Mouse (Mus musculus): ENCODE measurements at regions not wholly inside any gene's neighbourhood (a gene's known extent, or its start where the extent isn't known, plus 50 kb on each side); places are given as distances from the start of the nearest gene placed in this dataset.
A peak's percentile ranks its signal among the peaks of the same experiment; 100 is the strongest.

DNA sequence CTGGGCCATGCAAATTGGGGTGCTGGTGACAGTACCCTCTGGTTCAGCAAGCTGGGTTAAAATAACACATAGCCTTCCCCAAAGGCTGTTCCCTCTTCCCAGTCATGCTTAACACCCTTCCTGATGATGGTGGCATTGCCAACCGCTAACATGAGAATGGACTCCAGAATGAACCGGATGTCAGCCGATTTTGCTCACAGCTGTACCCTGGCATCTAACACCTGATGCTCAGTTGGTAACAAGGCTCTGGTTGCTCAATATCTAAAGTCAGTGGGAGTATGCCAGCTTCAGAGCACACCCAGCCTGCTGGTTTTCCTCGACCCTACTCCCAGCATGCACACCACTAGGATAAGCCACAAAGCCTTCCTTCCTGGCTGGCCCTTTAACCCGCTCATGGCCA lies 164.6 kb upstream of the Nfe2l3 start:
- Histone ChIP-seq H3K27me3 (replicated peaks) (no peaks in the 10 kb centered on the region), H3K9ac (ENCODE audit: insufficient read depth, low read depth) (no peak overlapping the region), H3K4me3 (replicated peaks in 1 of 3; ENCODE audit: low read depth in 2 of 3, low read length in 2 of 3, poor library complexity in 1 of 3) (no peak overlapping the region), H3K36me3 (replicated peaks in 1 of 2; ENCODE audit: control insufficient read depth in 1 of 2, insufficient read depth in 1 of 2, low read length in 1 of 2) (peaks cover 0 to 37% of the 10 kb centered on the region in 2 experiments), H3K79me2 (replicated peaks; ENCODE audit: control insufficient read depth, extremely low read depth, insufficient read depth, poor library complexity, severe bottlenecking) (peaks cover 17% of the 10 kb centered on the region), H3K4me1 (ENCODE audit: control insufficient read depth in 1 of 2, insufficient read depth in 2 of 2) (peaks cover 9 to 35% of the 10 kb centered on the region in 2 experiments), H3K4me2 (ENCODE audit: insufficient read depth, low read depth, poor library complexity, severe bottlenecking) (no peak overlapping the region), H3K27ac (ENCODE audit: insufficient read depth, low read depth) (no peak overlapping the region), H3K9me3 (replicated peaks; ENCODE audit: low read length) (peaks cover 12% of the 10 kb centered on the region)
- TF ChIP-seq TBP (conservative IDR thresholded peaks at IDR 0.05; ENCODE audit: low read depth, low read length) (no peak), POLR2A (IDR thresholded peaks at IDR 0.05; ENCODE audit: low read depth, low read length) (peak; percentile 45), BHLHE40 (IDR thresholded peaks at IDR 0.05; ENCODE audit: low read depth, low read length) (no peak), CHD2 (IDR thresholded peaks at IDR 0.05; ENCODE audit: low read length) (0 out of 2 replicates have a peak, but pooled peaks have one; percentile 27), UBTF (IDR thresholded peaks at IDR 0.05; ENCODE audit: low read depth, low read length) (no peak), RCOR1 (conservative IDR thresholded peaks at IDR 0.05; ENCODE audit: low read depth, low read length) (no peak), ZMIZ1 (IDR thresholded peaks at IDR 0.05; ENCODE audit: low read depth, low read length) (peak; percentile 57; the same call in 1 of the 2 replicates), POLR2AphosphoS2 (IDR thresholded peaks at IDR 0.05; ENCODE audit: low read depth, low read length) (0 out of 2 replicates have a peak, but pooled peaks have one; percentile 21), MAZ (IDR thresholded peaks at IDR 0.05; ENCODE audit: low read depth, low read length) (no peak)
- DNase-seq (ENCODE audit: extremely low read depth): no peak
- in situ Hi-C loops (cut with MboI; ENCODE audit: low pct_ligation_motif_present, low pct_unique_long_range_greater_than_20kb, low sequenced_read_pairs) (no loop called here), dilution Hi-C loops (cut with MboI; ENCODE audit: extremely low pct_ligation_motif_present, extremely low pct_unique_long_range_greater_than_20kb, low sequenced_read_pairs) (no loop called here)

GRCm38 (mm10) chr6:51268931-51269330 lies 163.5 kb upstream of the Nfe2l3 start:
- in situ Hi-C loops (cut with MboI; ENCODE audit: low pct_ligation_motif_present, low pct_unique_long_range_greater_than_20kb, low sequenced_read_pairs): no loop called here
- Histone ChIP-seq H3K79me2 (replicated peaks; ENCODE audit: control insufficient read depth, extremely low read depth, insufficient read depth, poor library complexity, severe bottlenecking) (peaks cover 17% of the 10 kb centered on the region), H3K27ac (ENCODE audit: insufficient read depth, low read depth) (no peak overlapping the region), H3K4me3 (replicated peaks in 1 of 3; ENCODE audit: low read depth in 2 of 3, low read length in 2 of 3, poor library complexity in 1 of 3) (peak overlapping the region; percentile 44 to 99 (median 98)), H3K36me3 (replicated peaks in 1 of 2; ENCODE audit: control insufficient read depth in 1 of 2, insufficient read depth in 1 of 2, low read length in 1 of 2) (peaks cover 0 to 28% of the 10 kb centered on the region in 2 experiments), H3K9me3 (replicated peaks; ENCODE audit: low read length) (peaks cover 12% of the 10 kb centered on the region), H3K4me1 (ENCODE audit: control insufficient read depth in 1 of 2, insufficient read depth in 2 of 2) (peaks cover 9 to 35% of the 10 kb centered on the region in 2 experiments), H3K9ac (ENCODE audit: insufficient read depth, low read depth) (peak overlapping the region; percentile 90; the same call in 1 of the 2 replicates), H3K4me2 (ENCODE audit: insufficient read depth, low read depth, poor library complexity, severe bottlenecking) (peak overlapping the region; percentile 72), H3K27me3 (replicated peaks) (no peaks in the 10 kb centered on the region)
- dilution Hi-C loops (cut with MboI; ENCODE audit: extremely low pct_ligation_motif_present, extremely low pct_unique_long_range_greater_than_20kb, low sequenced_read_pairs): no loop called here
- TF ChIP-seq ZC3H11A (IDR thresholded peaks at IDR 0.05; ENCODE audit: low read depth, low read length) (no peak), MAX (IDR thresholded peaks at IDR 0.05; ENCODE audit: low read length) (no peak), EP300 (IDR thresholded peaks at IDR 0.05; ENCODE audit: low read length) (no peak), MAZ (IDR thresholded peaks at IDR 0.05; ENCODE audit: low read depth, low read length) (0 out of 2 replicates have a peak, but pooled peaks have one; percentile 8), CTCF (conservative IDR thresholded peaks at IDR 0.05 in 1 of 2, IDR thresholded peaks at IDR 0.05 in 1 of 2; ENCODE audit: low read depth in 2 of 2, low read length in 2 of 2) (no peak), RCOR1 (conservative IDR thresholded peaks at IDR 0.05; ENCODE audit: low read depth, low read length) (no peak), USF2 (conservative IDR thresholded peaks at IDR 0.05; ENCODE audit: low read depth, low read length) (no peak), ETS1 (conservative IDR thresholded peaks at IDR 0.05; ENCODE audit: low read depth, low read length) (no peak), NELFE (IDR thresholded peaks at IDR 0.05; ENCODE audit: low read depth, low read length) (no peak), JUN (IDR thresholded peaks at IDR 0.05; ENCODE audit: insufficient read depth, low read depth, low read length) (no peak), POLR2A (IDR thresholded peaks at IDR 0.05; ENCODE audit: low read depth, low read length) (0 out of 2 replicates have a peak, but pooled peaks have one; percentile 24), RAD21 (IDR thresholded peaks at IDR 0.05; ENCODE audit: low read depth, low read length) (no peak), MXI1 (IDR thresholded peaks at IDR 0.05; ENCODE audit: low read depth, low read length) (peak; percentile 30; the same call in 1 of the 2 replicates), POLR2AphosphoS2 (IDR thresholded peaks at IDR 0.05; ENCODE audit: low read depth, low read length) (0 out of 2 replicates have a peak, but pooled peaks have one; percentile 28), CHD1 (IDR thresholded peaks at IDR 0.05; ENCODE audit: low read depth, low read length) (0 out of 2 replicates have a peak, but pooled peaks have one; percentile 1), SMC3 (IDR thresholded peaks at IDR 0.05; ENCODE audit: low read depth, low read length) (peak; percentile 7), BHLHE40 (IDR thresholded peaks at IDR 0.05; ENCODE audit: low read depth, low read length) (0 out of 2 replicates have a peak, but pooled peaks have one; percentile 17), ZMIZ1 (IDR thresholded peaks at IDR 0.05; ENCODE audit: low read depth, low read length) (no peak), TCF12 (IDR thresholded peaks at IDR 0.05; ENCODE audit: low read depth, low read length) (no peak), SIN3A (IDR thresholded peaks at IDR 0.05; ENCODE audit: low read length) (0 out of 2 replicates have a peak, but pooled peaks have one; percentile 47)
- no peak for DNase-seq (ENCODE audit: extremely low read depth)
